Mouse (Mus musculus) hindbrain, embryonic 13.5 days (tissue): ENCODE measurements around the gene Cd52. TPM values are rescaled to one million over a fixed set of nuclear protein-coding genes. Genes with fewer than 3 reads are reported as not detected.
A peak's percentile ranks its signal among the peaks of the same experiment; 100 is the strongest.

Source experiments
- ATAC-seq: fragments of 200-750 bp; cut with Nextera tagmentation; 2 replicates; pipeline ENCODE4 v1.8.0; 2017; ENCODE audit warnings: moderate TSS enrichment; ENCODE audit not compliant: low FRiP score
- H3K27ac ChIP-seq: fragments of 300-500 bp; sonication (generic); 2 replicates; pipeline ENCODE4 v1.5.1; 2015; ENCODE audit warnings: inconsistent platforms, mild to moderate bottlenecking, moderate library complexity
- H3K27me3 ChIP-seq: fragments of 300-500 bp; sonication (generic); 2 replicates; pipeline ENCODE4 v1.6.1; 2015; ENCODE audit warnings: mild to moderate bottlenecking, inconsistent platforms
- H3K36me3 ChIP-seq: fragments of 300-500 bp; sonication (generic); 2 replicates; pipeline ENCODE4 v1.6.1; 2015; ENCODE audit warnings: mild to moderate bottlenecking, inconsistent platforms
- H3K4me1 ChIP-seq: fragments of 300-500 bp; sonication (generic); replicated peaks from 2 replicates; pipeline ENCODE4 v1.6.1; 2015; ENCODE audit warnings: inconsistent platforms
- H3K4me2 ChIP-seq: fragments of 300-500 bp; sonication (generic); 2 replicates; pipeline ENCODE4 v1.6.1; 2015; ENCODE audit warnings: inconsistent platforms, mild to moderate bottlenecking, moderate library complexity
- H3K4me3 ChIP-seq: fragments of 300-500 bp; sonication (generic); 2 replicates; pipeline ENCODE4 v1.5.1; 2015; ENCODE audit warnings: mild to moderate bottlenecking, inconsistent platforms
- H3K9ac ChIP-seq: fragments of 300-500 bp; sonication (generic); 2 replicates; pipeline ENCODE4 v1.6.1; 2015; ENCODE audit warnings: mild to moderate bottlenecking, inconsistent platforms
- H3K9me3 ChIP-seq: fragments of 300-500 bp; sonication (generic); 2 replicates; pipeline ENCODE4 v1.6.1; 2016; ENCODE audit warnings: inconsistent platforms
- WGBS: fragments of 180-500 bp; shearing (Covaris S2); methylation state at CpG from one replicate; pipeline ENCODE4 v1.1.7; 2015; 5-methylcytosine and 5-hydroxymethylcytosine counted together
- polyA plus RNA-seq: library from polyadenylated mRNA; unstranded; fragments of >200 nt; fragmentation: Nextera tagmentation; extraction: Ambion mirVana; gene quantifications from 2 replicates; pipeline ENCODE4 v1.2.1, GENCODE M21; 2015

Gene Cd52
- polyA plus RNA-seq, 1 experiment from 2014 or later = 3.9 TPM

DNA sequence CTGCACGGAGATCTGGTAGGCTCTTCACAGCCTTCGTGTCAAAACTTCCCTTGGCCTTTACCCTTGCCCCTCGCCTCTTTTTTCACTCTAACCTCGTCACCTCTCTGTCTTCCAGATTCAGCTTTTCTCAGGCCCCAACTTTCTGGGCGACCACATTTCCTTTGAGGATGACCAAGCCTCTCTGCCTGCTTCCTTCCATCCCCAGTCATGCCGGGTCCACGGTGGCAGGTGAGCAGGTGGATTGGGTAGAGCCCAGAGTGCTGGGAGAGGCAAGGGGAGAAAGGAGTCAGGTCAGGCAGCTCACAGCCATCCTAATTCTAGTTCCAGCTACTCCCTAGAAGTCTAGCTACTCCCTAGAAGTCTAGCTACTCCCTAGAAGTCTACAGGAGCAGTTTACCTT is 12.4 kb downstream of the Cd52 start:
- Histone ChIP-seq H3K4me3 (peak overlapping the region; percentile 46), H3K9me3 (no peaks in the 10 kb centered on the region), H3K9ac (0 out of 2 replicates have a peak overlapping the region, but pooled peaks have one; percentile 55), H3K27me3 (peaks cover 33% of the 10 kb centered on the region), H3K27ac (no peak overlapping the region), H3K36me3 (no peaks in the 10 kb centered on the region), H3K4me2 (peak overlapping the region; percentile 76), H3K4me1 (peaks cover 17% of the 10 kb centered on the region)
- WGBS = 14% methylated on average over 7 of the region's 7 CpGs
- no peak for ATAC-seq

DNA sequence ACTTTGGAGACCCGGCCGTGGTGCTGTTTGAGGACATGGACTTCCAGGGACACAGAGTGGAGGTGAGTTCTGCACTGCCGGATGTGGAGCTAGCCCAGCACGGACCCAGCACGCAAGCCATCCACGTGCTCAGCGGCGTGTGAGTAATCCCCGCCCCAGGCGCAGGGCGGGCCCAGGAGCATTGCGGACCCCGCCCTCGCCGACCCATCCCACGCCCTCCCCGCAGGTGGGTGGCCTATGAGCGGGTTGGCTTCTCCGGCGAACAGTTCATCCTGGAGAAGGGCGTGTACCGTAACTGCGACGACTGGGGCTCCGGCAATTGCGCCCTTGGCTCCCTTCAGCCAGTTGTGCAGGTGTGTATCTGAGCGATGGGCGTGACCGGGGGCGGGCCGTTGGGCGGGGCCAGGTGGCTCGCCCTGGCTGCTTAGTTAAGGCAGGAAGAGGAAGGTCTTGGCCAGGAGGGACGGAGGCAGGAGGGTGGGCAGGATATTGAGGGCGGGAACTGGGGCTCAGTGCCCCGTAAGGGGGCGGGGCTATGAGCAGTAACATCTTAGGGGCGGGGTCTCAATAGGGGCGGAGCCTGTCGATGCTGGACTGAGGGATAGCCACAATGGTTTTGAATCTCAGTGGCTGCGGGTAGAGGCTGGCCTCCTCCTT is 13.0 kb downstream of the Cd52 start:
- peaks cover 33% of the 10 kb centered on the region for H3K27me3 ChIP-seq
- H3K4me3 ChIP-seq = peak overlapping the region; percentile 46
- no peaks in the 10 kb centered on the region for H3K36me3 ChIP-seq
- peak; percentile 81 for ATAC-seq
- H3K4me1 ChIP-seq = peaks cover 17% of the 10 kb centered on the region
- peak overlapping the region; percentile 55; the same call in 1 of the 2 replicates for H3K9ac ChIP-seq
- no peak overlapping the region for H3K27ac ChIP-seq
- peak overlapping the region; percentile 76 for H3K4me2 ChIP-seq
- no peaks in the 10 kb centered on the region for H3K9me3 ChIP-seq
- under 1% methylated on average over 41 of the region's 41 CpGs for WGBS

DNA sequence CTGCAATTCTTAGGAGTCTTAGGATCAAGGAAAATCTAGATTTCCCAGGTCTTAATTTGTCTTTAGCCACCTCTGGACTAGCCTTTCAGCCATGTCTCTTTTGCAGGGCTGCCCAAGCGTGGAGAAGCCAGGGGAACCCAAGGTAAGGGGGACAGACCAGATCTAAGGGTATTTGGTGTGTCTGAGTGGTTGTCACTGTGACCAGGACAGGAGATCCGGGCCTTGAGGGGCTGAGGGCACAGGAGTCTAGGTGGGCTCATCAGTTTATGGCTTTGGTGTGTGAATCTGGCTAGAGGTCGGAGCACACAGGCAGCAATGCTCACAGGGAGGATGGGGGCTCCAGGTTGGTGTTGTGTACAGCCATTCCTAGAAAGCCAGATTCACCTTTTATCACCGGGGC is 14.2 kb downstream of the Cd52 start:
- Histone ChIP-seq H3K9ac (no peak overlapping the region), H3K36me3 (no peaks in the 10 kb centered on the region), H3K4me3 (no peak overlapping the region), H3K27me3 (peaks cover 33% of the 10 kb centered on the region), H3K9me3 (no peaks in the 10 kb centered on the region), H3K27ac (no peak overlapping the region), H3K4me1 (peaks cover 17% of the 10 kb centered on the region), H3K4me2 (no peak overlapping the region)
- ATAC-seq = no peak
- WGBS = 88% methylated on average over 4 of the region's 4 CpGs

DNA sequence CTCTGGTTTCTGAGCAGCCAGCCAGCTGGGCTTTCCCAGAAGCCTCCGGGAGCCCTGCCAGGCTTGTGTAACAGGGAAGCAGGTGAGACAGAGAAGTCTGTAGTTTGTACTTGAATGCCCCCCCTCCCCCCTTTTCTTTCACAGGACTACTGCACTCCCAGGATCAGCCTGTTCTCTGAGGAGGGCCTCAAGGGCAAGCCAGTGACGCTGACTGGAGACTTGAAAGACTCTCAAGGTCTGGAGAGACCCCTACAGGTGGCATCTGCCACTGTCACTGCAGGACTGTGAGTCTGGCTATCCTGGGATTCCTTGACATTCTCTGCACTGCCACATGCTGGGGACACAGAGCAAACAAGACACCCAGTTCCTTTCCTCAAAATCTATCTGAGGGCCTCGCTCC is 16.2 kb downstream of the Cd52 start:
- ATAC-seq = no peak
- 19% methylated on average over 3 of the region's 3 CpGs for WGBS

DNA sequence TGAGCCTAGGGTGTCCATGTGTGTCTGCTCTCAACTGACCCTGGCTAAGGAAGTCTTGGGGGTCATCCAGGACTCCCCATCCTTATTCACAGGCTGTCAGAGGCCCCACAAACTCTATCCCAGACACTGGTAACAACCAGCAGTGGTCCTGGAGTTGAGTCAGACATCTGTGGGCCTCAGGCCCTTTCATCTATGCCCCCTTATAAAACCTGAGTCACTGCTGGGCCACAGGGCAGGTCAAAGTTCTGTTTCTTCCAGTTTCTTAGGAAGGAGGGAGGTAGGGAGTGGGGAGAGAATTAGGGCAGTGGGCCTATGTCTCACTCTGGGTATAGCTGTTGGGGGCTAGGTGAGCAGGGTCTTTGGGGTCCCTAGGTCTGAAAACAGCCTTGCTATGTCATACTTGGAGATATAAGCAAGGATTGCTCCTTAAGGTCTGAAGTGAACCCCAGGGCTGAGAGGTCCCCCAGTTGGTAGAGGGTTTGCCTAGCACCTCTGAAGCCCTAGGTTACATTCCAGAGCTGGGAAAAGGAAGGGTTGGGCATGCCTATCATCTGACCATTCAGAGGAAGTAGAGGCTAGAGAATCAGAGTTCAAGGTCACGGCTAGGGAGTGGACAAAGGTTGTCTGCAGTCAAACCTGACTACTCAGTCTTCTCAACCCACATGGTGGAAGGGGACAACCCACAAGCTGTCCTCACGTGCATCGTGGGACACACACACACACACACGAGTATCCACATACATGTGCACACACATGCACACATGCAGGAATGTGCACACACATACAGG is 25.9 kb downstream of the Cd52 start:
- no peak overlapping the region for H3K9ac ChIP-seq
- no peak overlapping the region for H3K4me3 ChIP-seq
- peaks cover 27% of the 10 kb centered on the region for H3K27me3 ChIP-seq
- H3K27ac ChIP-seq = no peak overlapping the region
- no peak for ATAC-seq
- H3K4me1 ChIP-seq = peaks cover 5% of the 10 kb centered on the region; the same call in 1 of the 2 replicates
- 90% methylated on average over 4 of the region's 4 CpGs for WGBS
- H3K4me2 ChIP-seq = no peak overlapping the region
- H3K9me3 ChIP-seq = no peaks in the 10 kb centered on the region
- no peaks in the 10 kb centered on the region for H3K36me3 ChIP-seq

More for the DNA sequence above, 16.2 kb downstream of the Cd52 start:
- Histone ChIP-seq H3K27me3 (peaks cover 35% of the 10 kb centered on the region), H3K36me3 (no peaks in the 10 kb centered on the region), H3K9ac (no peak overlapping the region), H3K27ac (no peak overlapping the region), H3K4me1 (peaks cover 17% of the 10 kb centered on the region), H3K4me2 (no peak overlapping the region), H3K4me3 (no peak overlapping the region), H3K9me3 (no peaks in the 10 kb centered on the region)

DNA sequence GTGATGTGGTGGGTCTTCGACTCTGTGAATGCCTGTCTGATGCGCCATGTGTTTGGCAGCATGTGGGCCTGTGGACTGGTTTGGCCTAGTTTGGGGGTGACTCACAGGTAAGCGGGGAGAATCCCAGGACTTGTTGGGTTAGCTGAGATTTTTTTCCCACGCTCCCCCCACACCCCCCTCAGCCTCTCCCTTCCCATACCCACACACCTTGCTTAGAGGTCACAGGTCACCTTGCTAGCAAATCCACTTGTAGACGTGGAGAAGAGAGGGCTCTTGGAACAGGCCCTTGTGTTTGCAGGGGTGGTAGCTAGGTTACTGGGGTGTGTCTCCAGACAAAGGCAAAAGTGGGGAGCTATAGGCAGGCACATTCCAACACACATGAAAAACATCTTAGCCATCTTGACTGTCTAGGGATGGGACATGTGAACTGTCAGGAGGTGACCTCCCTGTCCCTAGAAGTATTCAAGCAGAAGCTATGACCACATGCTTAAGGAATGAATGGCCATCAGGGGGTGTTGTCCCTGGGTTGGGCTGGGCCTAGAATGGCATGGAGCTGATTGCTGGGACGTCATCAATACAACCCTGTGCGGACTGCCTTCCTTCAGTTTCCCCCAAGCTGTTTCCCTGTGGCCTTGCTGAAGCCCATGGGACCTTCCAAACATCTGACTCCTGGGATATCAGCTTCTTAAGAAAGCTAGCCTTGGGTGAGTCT is 26.9 kb downstream of the Cd52 start:
- WGBS = 83% methylated on average over 7 of the region's 7 CpGs
- Histone ChIP-seq H3K9ac (no peak overlapping the region), H3K9me3 (no peaks in the 10 kb centered on the region), H3K4me2 (no peak overlapping the region), H3K27me3 (peaks cover 27% of the 10 kb centered on the region), H3K36me3 (no peaks in the 10 kb centered on the region), H3K4me3 (no peak overlapping the region), H3K27ac (no peak overlapping the region), H3K4me1 (peaks cover 5% of the 10 kb centered on the region; the same call in 1 of the 2 replicates)
- ATAC-seq = no peak

DNA sequence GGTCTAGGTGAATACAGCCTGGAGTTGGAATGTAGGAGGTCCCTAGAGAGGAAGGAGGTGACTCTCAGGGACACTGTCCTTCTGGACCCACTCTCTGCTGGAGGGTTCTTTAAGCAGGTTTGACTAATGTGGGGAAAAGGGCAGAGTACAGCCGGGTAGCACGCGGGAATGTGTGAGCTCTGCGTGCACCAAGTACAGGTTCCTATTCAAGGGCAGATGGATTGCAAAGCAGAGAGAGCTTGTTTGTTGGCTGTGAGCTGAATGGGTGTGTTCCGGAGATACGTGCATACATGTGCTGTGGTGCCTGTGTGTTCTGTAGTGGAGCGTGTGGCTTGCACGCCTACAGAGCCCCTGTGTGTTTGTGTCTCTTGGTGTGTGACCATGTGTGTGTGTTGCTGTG is 27.5 kb downstream of the Cd52 start:
- H3K9me3 ChIP-seq = no peaks in the 10 kb centered on the region
- no peak overlapping the region for H3K4me3 ChIP-seq
- WGBS = 89% methylated on average over 8 of the region's 8 CpGs
- H3K36me3 ChIP-seq = no peaks in the 10 kb centered on the region
- H3K4me2 ChIP-seq = no peak overlapping the region
- peaks cover 28% of the 10 kb centered on the region for H3K27me3 ChIP-seq
- H3K4me1 ChIP-seq = peaks cover 5% of the 10 kb centered on the region; the same call in 1 of the 2 replicates
- H3K9ac ChIP-seq = no peak overlapping the region
- H3K27ac ChIP-seq = no peak overlapping the region
- no peak for ATAC-seq

DNA sequence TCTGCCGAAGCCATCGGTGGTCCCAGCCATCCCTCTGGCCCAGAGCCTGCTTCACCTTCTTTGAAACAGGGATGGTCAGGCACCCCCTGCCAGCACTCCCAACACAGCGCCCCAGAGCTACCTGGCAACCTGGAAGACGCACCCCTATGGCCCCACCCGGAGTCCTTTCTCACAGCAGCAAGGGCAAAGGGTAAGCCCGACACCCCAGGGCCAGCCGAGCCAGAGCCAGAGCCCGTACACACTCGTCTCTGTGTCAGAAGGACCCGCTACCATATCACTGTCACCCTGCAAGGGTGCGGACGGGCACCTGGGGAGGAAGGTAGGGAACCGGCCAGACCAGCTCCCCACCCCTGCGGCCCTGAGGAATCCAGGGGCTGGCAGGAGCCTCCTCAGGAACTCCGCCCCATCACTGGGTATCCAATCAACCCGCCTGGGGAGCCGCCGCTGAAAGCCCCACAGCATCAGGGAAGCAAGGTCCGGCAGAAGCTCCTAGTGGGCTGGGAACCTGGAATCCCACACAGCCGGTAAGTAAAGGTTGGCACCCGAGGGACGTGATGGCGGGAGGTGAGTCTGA is 29.4 kb downstream of the Cd52 start:
- Histone ChIP-seq H3K4me1 (peaks cover 5% of the 10 kb centered on the region; the same call in 1 of the 2 replicates), H3K9me3 (no peaks in the 10 kb centered on the region), H3K4me2 (no peak overlapping the region), H3K27me3 (peaks cover 41% of the 10 kb centered on the region), H3K9ac (no peak overlapping the region), H3K4me3 (no peak overlapping the region), H3K36me3 (no peaks in the 10 kb centered on the region), H3K27ac (no peak overlapping the region)
- WGBS = 27% methylated on average over 23 of the region's 23 CpGs
- ATAC-seq = no peak

DNA sequence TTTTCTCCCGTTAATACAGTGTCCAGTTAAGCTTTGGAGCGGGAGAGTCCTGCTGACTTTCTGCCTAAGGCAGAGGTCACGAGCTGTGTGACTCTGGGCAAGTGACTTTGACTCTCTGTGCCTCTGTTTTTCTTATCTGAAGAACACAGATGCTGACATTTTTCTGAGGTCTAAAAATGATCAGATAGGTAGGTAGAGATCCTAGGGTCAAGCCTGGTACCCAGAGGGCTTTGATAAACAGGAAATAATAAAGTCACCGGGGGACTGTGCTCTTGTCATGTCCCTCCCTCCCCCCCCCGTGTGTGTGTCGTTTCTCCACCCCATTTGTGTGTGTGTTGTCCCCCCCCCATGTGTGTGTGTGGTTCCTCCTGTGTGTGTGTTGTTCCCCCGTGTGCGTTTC is 32.3 kb downstream of the Cd52 start:
- Histone ChIP-seq H3K27me3 (peaks cover 59% of the 10 kb centered on the region), H3K4me3 (no peak overlapping the region), H3K4me1 (peaks cover 5% of the 10 kb centered on the region; the same call in 1 of the 2 replicates), H3K9ac (no peak overlapping the region), H3K4me2 (no peak overlapping the region), H3K36me3 (no peaks in the 10 kb centered on the region), H3K27ac (no peak overlapping the region), H3K9me3 (no peaks in the 10 kb centered on the region)
- 75% methylated on average over 8 of the region's 8 CpGs for WGBS
- ATAC-seq = no peak

DNA sequence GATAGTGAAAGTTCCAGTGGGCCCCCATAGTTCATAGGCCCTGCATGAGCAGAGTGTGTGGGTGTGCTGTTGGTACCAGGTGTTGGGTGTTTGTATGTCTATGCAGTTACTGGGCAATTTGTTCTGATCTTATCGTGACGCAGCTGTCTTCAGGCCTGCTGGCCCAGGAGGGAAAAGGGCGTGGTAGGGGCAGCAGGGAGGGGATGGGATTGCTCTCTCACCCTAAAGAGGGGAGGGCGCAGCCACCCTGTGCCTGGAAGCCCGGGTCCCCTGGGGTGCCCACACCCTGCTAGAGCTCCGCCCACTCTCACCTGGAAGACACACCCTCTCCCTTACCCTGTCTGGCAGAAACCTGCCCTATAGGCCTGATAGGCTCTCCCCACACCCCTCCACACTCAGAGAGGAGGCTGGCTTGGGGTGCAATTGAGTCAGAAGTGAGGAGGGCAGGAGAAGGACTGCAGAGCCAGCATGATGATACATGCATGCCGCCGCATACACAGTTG is 32.9 kb downstream of the Cd52 start:
- Histone ChIP-seq H3K36me3 (no peaks in the 10 kb centered on the region), H3K9me3 (no peaks in the 10 kb centered on the region), H3K27ac (no peak overlapping the region), H3K4me2 (no peak overlapping the region), H3K4me1 (peaks cover 5% of the 10 kb centered on the region; the same call in 1 of the 2 replicates), H3K4me3 (no peak overlapping the region), H3K9ac (no peak overlapping the region), H3K27me3 (peaks cover 58% of the 10 kb centered on the region)
- 55% methylated on average over 8 of the region's 8 CpGs for WGBS
- no peak for ATAC-seq

DNA sequence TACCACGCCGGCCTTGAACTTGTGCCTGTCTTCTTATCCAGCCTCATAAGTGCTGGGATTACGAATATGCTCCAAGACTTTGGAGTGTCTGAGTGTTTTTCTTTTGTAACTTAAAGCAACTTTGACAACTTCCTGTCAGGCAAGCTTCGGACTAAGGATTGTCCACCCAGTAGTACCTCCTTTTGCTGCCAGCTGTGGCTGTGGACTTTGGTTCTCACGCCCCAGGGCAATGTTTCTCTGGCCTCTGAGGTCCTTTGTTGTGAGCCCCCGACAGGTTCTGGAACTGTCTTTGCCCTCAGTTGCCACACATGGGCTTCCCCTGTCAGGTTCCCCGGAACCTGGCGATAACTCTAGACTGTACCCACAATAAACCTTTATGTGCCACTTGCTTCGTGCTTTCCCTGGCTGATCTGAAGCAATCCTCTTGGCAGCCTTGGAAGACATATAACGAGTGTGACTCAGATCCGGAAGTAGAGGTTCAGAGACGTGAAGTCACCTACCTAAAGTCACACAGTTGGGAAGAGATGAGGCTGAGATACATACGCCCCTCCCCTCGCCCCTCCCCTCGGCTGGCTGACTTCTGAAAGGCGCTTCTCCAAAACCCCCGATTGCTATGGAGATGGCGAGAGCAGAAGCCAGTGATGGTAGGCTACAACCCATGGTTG is 33.6 kb downstream of the Cd52 start:
- no peak for ATAC-seq
- peaks cover 53% of the 10 kb centered on the region for H3K27me3 ChIP-seq
- no peak overlapping the region for H3K4me2 ChIP-seq
- H3K4me3 ChIP-seq = no peak overlapping the region
- no peak overlapping the region for H3K27ac ChIP-seq
- H3K4me1 ChIP-seq = peaks cover 5% of the 10 kb centered on the region; the same call in 1 of the 2 replicates
- H3K9ac ChIP-seq = no peak overlapping the region
- no peaks in the 10 kb centered on the region for H3K36me3 ChIP-seq
- 64% methylated on average over 18 of the region's 18 CpGs for whole genome bisulfite sequencing
- no peaks in the 10 kb centered on the region for H3K9me3 ChIP-seq
